Mouse (Mus musculus) lung, embryonic 14.5 days (tissue): ENCODE measurements around the gene Ccdc180. TPM values are rescaled to one million over a fixed set of nuclear protein-coding genes. Genes with fewer than 3 reads are reported as not detected.
A peak's percentile ranks its signal among the peaks of the same experiment; 100 is the strongest.

Source experiments
- ATAC-seq: fragments of 200-750 bp; cut with Nextera tagmentation; 2 replicates; pipeline ENCODE4 v1.8.0; 2017; ENCODE audit warnings: mild to moderate bottlenecking, moderate TSS enrichment, moderate library complexity; ENCODE audit not compliant: insufficient read depth
- DNase-seq: peaks from one replicate; pipeline ENCODE4 v3.0.0-alpha.2; 2015
- H3K27ac ChIP-seq: fragments of 300-500 bp; sonication (generic); 2 replicates; pipeline ENCODE4 v1.5.1; 2014; ENCODE audit warnings: low read depth, mild to moderate bottlenecking, moderate library complexity
- H3K27me3 ChIP-seq: fragments of 300-500 bp; sonication (generic); 2 replicates; pipeline ENCODE4 v1.6.1; 2014; ENCODE audit warnings: low read length, control low read depth; ENCODE audit not compliant: insufficient read depth
- H3K36me3 ChIP-seq: fragments of 300-500 bp; sonication (generic); 2 replicates; pipeline ENCODE4 v1.6.1; 2014; ENCODE audit warnings: control low read depth; ENCODE audit not compliant: insufficient read depth
- H3K4me1 ChIP-seq: fragments of 300-500 bp; sonication (generic); 2 replicates; pipeline ENCODE4 v1.6.1; 2014; ENCODE audit warnings: antibody characterized with exemption, control low read depth; ENCODE audit not compliant: insufficient read depth
- H3K4me2 ChIP-seq: fragments of 300-500 bp; sonication (generic); 2 replicates; pipeline ENCODE4 v1.6.1; 2014; ENCODE audit warnings: mild to moderate bottlenecking
- H3K4me3 ChIP-seq: fragments of 300-500 bp; sonication (generic); 2 replicates; pipeline ENCODE4 v1.5.1; 2014; ENCODE audit warnings: low read depth, low read length
- H3K9ac ChIP-seq: fragments of 300-500 bp; sonication (generic); 2 replicates; pipeline ENCODE4 v1.6.1; 2014
- H3K9me3 ChIP-seq: fragments of 300-500 bp; sonication (generic); 2 replicates; pipeline ENCODE4 v1.6.1; 2016; ENCODE audit warnings: low read depth, low read length, control low read depth
- CTCF ChIP-seq: IDR thresholded peaks from 2 replicates; pipeline ENCODE4 v1.5.1; 2016; ENCODE audit warnings: antibody characterized with exemption, low read depth
- WGBS: fragments of 180-500 bp; shearing (Covaris S2); extraction: QIAGEN DNeasy Blood & Tissue Kit; methylation state at CpG from one replicate; pipeline ENCODE4 v1.1.7; 2014; 5-methylcytosine and 5-hydroxymethylcytosine counted together
- polyA plus RNA-seq: library from polyadenylated mRNA; unstranded; fragments of >200 nt; fragmentation: Nextera tagmentation; extraction: Ambion mirVana; gene quantifications from 2 replicates; pipeline ENCODE4 v1.2.1, GENCODE M21; 2014

Ccdc180 gene
- polyA plus RNA-seq, 1 experiment from 2014 or later = 0.13 TPM

DNA sequence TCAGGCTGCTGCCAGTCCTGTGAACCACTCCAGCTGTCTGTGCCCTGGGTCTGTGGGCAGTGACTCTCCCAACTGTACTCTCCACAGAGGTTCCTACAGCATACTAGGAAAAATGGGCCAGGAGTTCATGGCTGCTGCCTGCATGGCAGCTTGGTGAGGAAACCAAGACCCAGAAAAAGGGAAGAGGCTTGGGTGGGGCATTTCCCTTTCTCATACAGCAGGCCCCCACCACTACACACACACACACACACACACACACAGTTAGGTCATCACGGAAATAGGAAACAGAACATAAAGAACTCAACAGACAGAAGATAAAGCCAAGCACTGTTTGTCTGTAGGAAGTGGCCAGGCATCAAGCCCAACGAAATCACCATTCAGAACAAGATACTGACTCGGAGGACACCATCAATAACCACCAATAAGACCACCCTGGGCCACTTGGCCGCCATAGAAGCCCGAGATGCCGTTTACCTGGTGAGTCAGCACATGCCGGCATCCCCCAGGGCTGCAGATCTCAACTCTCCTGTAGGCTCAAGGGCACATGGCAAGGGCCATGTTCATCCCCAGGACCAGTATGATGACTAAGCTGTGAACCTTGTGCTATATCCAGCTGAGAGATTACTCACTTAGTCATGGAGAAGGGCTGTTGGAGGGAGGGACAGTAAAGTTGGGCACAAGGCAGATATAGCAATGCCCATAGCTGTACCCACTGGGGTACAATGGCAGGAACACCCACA is 59.2 kb downstream of the Ccdc180 start:
- no peaks in the 10 kb centered on the region for H3K27me3 ChIP-seq
- no peak overlapping the region for H3K4me3 ChIP-seq
- peak; percentile 27 for DNase-seq
- TF ChIP-seq CTCF = no peak
- no peaks in the 10 kb centered on the region; the same call in 1 of the 2 replicates for H3K4me1 ChIP-seq
- no peak overlapping the region for H3K4me2 ChIP-seq
- H3K9me3 ChIP-seq = no peaks in the 10 kb centered on the region
- 69% methylated on average over 7 of the region's 7 CpGs for WGBS
- H3K9ac ChIP-seq = no peak overlapping the region
- H3K36me3 ChIP-seq = no peaks in the 10 kb centered on the region
- peak overlapping the region; percentile 52; the same call in 1 of the 2 replicates for H3K27ac ChIP-seq
- ATAC-seq = no peak

DNA sequence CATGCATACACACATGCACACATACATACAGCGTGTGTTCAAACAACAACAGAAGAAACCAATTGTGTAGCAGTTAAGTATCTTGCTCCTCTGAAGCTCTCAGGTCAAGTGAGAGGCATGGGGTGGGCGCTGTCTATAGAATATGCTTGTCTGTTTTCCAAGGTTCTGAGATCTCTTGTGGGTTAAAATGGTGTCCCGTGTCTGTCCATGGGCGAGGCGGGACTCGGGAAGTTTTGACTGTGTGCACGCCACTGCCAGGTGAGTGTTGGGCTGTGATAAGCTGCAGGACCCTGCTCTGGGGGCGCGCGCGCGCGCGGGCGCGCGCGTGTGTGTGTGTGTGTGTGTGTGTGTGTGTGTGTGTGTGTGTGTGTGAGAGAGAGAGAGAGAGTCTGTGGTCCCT is 61.7 kb downstream of the Ccdc180 start:
- DNase-seq = no peak
- no peak for ATAC-seq
- WGBS = 94% methylated on average over 18 of the region's 18 CpGs
- H3K4me2 ChIP-seq = no peak overlapping the region
- no peak for TF ChIP-seq CTCF
- H3K27ac ChIP-seq = no peak overlapping the region
- no peak overlapping the region for H3K4me3 ChIP-seq
- no peaks in the 10 kb centered on the region for H3K27me3 ChIP-seq
- H3K36me3 ChIP-seq = no peaks in the 10 kb centered on the region
- H3K9me3 ChIP-seq = no peaks in the 10 kb centered on the region
- H3K4me1 ChIP-seq = no peaks in the 10 kb centered on the region; the same call in 1 of the 2 replicates
- no peak overlapping the region for H3K9ac ChIP-seq

DNA sequence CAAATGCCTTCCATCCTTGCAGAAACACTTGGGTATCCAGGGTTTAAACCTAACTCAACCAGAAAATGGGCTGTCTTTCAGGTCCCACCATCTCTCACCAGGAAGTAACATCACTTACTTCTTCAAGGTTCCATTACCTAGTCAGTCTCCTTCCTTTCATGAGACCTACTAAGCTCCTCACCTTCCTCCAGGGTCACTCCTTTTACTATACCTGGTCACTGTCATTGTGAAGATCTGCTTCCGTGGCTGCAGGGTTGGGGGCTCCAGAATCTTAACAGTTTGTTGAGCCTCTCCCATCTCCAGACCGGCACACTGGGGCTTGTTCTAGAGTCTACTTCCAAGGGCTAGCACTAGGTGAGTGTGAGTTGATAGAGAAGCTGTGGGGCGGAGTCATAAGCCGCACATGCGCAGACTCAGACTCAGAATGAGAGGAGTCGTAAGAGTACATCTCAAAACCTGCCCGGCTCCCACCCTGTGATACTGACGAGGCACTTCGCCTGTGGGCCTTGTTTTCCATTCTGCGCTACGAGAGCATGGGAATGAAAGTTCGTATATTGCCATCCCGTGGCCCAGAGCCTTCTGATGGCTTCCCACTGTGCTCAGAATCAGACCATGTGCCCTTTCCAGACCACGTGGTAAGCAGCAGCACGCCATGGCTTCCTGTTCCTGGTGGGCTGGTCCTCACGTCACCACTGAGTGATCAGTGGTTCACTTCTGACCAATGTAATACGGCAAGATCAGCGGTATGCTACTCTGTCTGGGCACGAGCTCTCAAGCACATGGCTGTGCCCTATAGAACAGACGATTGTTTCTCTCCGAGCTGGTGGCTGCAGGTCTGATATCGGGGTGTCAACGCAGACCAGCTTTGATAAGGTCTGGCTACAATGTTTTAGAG is 63.2 kb downstream of the Ccdc180 start:
- DNase-seq = no peak
- Histone ChIP-seq H3K4me2 (no peak overlapping the region), H3K4me3 (no peak overlapping the region), H3K27ac (no peak overlapping the region), H3K4me1 (no peaks in the 10 kb centered on the region; the same call in 1 of the 2 replicates), H3K27me3 (no peaks in the 10 kb centered on the region), H3K9me3 (no peaks in the 10 kb centered on the region), H3K9ac (no peak overlapping the region), H3K36me3 (no peaks in the 10 kb centered on the region)
- no peak for ATAC-seq
- TF ChIP-seq CTCF = no peak
- 86% methylated on average over 23 of the region's 23 CpGs for WGBS

DNA sequence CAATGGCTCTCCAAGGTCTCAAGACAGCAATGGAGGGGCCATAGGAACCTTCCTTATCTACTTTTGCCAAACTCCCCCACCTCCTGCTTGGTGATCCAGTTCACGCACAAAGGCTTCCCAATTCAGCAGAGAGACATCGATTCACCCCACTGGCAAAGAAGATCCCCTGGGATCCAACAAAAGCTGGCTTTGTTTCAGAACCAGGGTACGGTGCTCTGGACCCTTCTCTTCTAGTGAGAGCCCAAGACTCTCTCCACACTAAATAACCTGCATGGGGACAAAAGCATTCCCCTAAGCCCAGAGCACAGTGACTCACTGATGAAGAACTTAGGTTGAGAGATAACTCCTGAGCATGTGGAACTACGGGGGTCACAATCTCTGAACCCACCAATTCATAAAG is 65.1 kb downstream of the Ccdc180 start:
- Histone ChIP-seq H3K9me3 (no peaks in the 10 kb centered on the region), H3K27ac (no peak overlapping the region), H3K27me3 (no peaks in the 10 kb centered on the region), H3K4me3 (no peak overlapping the region), H3K4me2 (no peak overlapping the region), H3K9ac (no peak overlapping the region), H3K4me1 (no peaks in the 10 kb centered on the region), H3K36me3 (no peaks in the 10 kb centered on the region)
- ATAC-seq (no peak), DNase-seq (no peak)
- 85% methylated on average over 4 of the region's 4 CpGs for WGBS
- no peak for TF ChIP-seq CTCF

DNA sequence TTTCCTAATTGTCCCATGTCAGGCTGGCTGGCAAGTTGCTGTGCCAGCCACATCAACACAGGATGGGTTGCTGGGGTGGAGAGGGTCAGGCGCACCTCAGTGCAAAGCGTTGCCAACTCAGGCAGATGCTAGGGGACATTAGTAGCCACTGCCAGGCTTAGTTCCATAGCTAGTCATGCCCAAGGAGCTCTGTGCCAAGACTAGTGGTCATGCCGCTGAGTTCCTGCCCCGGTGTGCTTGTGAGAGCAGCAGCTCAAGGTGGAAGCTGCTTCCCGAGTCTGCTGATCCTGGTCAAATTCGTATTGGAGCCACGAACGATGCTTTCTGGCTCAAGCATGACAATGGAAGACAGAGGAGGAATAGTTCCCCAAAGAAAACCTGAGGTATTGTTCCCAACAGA is 66.0 kb downstream of the Ccdc180 start:
- DNase-seq = no peak

DNA sequence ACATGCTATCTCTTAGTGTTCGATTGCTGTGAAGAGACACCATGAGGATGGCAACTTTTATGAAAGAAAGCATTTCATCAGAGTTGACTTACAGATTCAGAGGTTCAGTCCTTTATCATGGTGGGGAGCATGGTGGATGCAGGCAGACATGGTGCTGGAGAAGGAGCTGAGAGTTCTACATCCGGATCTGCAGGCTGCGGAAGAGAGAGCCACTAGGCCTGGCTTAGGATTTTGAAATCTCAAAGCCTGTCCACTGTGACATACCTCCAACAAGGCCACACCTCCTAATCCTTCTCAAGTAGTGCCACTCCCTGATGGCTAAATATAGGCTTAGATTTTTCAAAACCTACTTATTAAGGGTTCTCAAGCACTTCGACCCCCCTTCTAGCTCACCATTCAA is 66.6 kb downstream of the Ccdc180 start:
- WGBS = 92% methylated on average over 4 of the region's 4 CpGs
- H3K27ac ChIP-seq = no peak overlapping the region
- H3K36me3 ChIP-seq = no peaks in the 10 kb centered on the region
- H3K27me3 ChIP-seq = no peaks in the 10 kb centered on the region
- ATAC-seq = no peak
- DNase-seq = no peak
- H3K4me1 ChIP-seq = no peaks in the 10 kb centered on the region
- H3K4me3 ChIP-seq = no peak overlapping the region
- H3K9me3 ChIP-seq = no peaks in the 10 kb centered on the region
- H3K9ac ChIP-seq = no peak overlapping the region
- no peak for TF ChIP-seq CTCF
- no peak overlapping the region for H3K4me2 ChIP-seq

More for the DNA sequence above, 66.0 kb downstream of the Ccdc180 start:
- no peak for TF ChIP-seq CTCF
- H3K4me2 ChIP-seq = no peak overlapping the region
- H3K27me3 ChIP-seq = no peaks in the 10 kb centered on the region
- no peaks in the 10 kb centered on the region for H3K36me3 ChIP-seq
- ATAC-seq = no peak
- no peak overlapping the region for H3K9ac ChIP-seq
- H3K4me1 ChIP-seq = no peaks in the 10 kb centered on the region
- no peak overlapping the region for H3K4me3 ChIP-seq
- WGBS = 95% methylated on average over 8 of the region's 8 CpGs
- no peaks in the 10 kb centered on the region for H3K9me3 ChIP-seq
- H3K27ac ChIP-seq = no peak overlapping the region
